Mouse (Mus musculus): ENCODE measurements around the gene Kat6b. TPM values are rescaled to one million over a fixed set of nuclear protein-coding genes. Genes with fewer than 3 reads are reported as not detected.

Kat6b gene
- polyA plus RNA-seq, 1 experiment from 2014 or later, result 25.5 TPM

DNA sequence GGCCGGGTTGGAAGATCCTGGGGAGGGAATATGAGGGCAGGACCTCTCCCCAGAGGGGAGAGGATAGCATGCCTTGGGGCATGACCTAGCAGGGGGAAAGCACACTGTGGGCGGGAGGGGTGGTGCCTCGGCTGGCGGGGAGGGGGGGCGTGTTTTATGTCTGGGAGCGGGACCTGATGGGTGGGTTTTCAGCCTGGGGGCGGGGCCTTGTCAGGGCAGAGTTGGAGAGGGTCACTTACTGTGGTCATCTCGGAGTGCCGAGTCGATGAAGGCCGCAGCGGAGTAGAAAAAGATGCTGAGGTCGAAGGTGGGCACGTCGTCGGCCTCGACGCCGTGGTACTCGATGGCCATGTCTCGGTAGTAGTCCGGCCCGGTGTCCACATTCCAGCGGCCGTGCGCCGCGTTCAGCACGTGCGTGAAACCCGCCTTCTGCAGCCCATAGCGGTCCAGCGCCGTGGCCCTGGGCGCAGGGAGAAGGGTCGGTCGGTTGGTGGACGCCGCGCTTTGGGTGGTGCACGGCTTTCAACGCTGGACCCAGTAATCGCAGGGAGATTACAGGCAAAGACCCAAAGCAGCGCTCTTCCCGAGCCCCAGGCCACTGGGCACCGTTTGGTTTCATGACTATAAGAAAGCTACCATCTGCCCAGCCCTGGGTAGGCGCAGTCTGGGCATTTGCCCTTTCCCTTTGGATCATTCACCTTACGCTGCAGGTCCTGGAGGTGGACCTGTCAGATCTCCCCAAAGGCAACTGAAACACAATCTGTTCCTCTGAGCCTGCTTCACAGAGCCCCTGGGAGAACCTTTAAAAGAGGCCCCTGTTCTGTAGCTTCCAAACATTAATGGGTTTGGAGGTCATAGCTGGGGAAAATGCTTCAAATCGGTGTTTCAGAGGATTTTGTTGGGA lies 205.4 kb downstream of the Kat6b start:
- no peak overlapping the region for H3K27ac ChIP-seq
- 7% methylated on average over 49 of the region's 49 CpGs for WGBS

DNA sequence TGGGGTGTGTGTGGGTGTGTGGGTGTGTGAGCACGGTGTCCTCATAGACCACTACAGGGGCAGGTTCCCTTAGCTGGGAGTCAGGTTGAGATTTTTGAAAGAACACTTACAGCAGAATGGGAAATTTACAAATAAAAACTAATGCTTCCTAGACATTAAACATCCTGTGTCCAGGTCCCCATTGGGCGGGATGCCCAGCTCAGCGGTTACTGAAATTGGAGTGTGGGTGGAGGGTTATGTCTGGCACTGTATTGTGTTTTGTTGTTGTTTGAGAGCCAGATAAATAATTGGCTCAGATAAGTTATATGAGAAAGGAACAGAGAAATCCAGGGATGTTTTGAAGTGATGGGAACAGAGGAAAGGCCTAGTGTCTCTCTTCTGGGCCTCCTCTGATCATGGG lies 209.8 kb downstream of the Kat6b start:
- no peaks in the 10 kb centered on the region for H3K36me3 ChIP-seq
- WGBS, result 92% methylated on average over 3 of the region's 3 CpGs
- H3K27ac ChIP-seq, result no peak overlapping the region
- no peak overlapping the region for H3K9ac ChIP-seq (replicated peaks)
- no peak overlapping the region for H3K4me3 ChIP-seq (replicated peaks)
- no peak for ATAC-seq
- H3K4me2 ChIP-seq (replicated peaks), result no peak overlapping the region
- H3K9me3 ChIP-seq, result peaks cover 2% of the 10 kb centered on the region
- peaks cover 8% of the 10 kb centered on the region for H3K4me1 ChIP-seq (replicated peaks)
- H3K27me3 ChIP-seq, result peaks cover 21% of the 10 kb centered on the region

More for the DNA sequence above, 205.4 kb downstream of the Kat6b start:
- peak overlapping the region; percentile 39; the same call in 1 of the 2 replicates for H3K9ac ChIP-seq (replicated peaks)
- peaks cover 20% of the 10 kb centered on the region for H3K4me1 ChIP-seq (replicated peaks)
- H3K4me2 ChIP-seq (replicated peaks), result peak overlapping the region; percentile 57
- no peaks in the 10 kb centered on the region for H3K36me3 ChIP-seq
- no peaks in the 10 kb centered on the region for H3K9me3 ChIP-seq
- peaks cover 26% of the 10 kb centered on the region for H3K27me3 ChIP-seq
- no peak for ATAC-seq
- H3K4me3 ChIP-seq (replicated peaks), result peak overlapping the region; percentile 31

DNA sequence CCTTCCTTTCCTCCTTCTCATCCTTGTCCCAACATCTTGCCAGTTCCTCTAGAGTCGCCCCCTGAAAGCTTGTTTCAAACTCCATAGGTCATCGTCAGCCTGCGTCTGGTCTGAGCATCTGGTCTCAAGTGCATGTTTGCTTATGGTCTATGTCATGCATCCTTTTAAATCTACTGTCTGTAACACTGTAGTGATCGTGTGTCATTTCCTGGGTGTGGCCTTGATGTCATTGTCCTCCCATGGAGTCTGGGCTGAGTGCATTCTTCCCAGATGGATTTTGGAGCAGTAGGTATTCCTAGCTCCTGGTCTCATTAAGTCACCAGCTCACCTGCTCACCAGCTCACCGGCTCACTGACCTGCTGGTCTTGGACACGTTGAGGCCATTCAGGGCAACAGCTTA lies 213.8 kb downstream of the Kat6b start:
- 87% methylated on average over 6 of the region's 6 CpGs for WGBS
- H3K9ac ChIP-seq (replicated peaks), result no peak overlapping the region
- no peak overlapping the region for H3K4me2 ChIP-seq (replicated peaks)
- ATAC-seq, result no peak
- H3K4me1 ChIP-seq (replicated peaks), result peaks cover 3% of the 10 kb centered on the region; the same call in 1 of the 2 replicates
- H3K36me3 ChIP-seq, result no peaks in the 10 kb centered on the region
- H3K27ac ChIP-seq, result no peak overlapping the region
- H3K4me3 ChIP-seq (replicated peaks), result no peak overlapping the region
- H3K27me3 ChIP-seq, result no peaks in the 10 kb centered on the region
- H3K9me3 ChIP-seq, result peaks cover 2% of the 10 kb centered on the region

DNA sequence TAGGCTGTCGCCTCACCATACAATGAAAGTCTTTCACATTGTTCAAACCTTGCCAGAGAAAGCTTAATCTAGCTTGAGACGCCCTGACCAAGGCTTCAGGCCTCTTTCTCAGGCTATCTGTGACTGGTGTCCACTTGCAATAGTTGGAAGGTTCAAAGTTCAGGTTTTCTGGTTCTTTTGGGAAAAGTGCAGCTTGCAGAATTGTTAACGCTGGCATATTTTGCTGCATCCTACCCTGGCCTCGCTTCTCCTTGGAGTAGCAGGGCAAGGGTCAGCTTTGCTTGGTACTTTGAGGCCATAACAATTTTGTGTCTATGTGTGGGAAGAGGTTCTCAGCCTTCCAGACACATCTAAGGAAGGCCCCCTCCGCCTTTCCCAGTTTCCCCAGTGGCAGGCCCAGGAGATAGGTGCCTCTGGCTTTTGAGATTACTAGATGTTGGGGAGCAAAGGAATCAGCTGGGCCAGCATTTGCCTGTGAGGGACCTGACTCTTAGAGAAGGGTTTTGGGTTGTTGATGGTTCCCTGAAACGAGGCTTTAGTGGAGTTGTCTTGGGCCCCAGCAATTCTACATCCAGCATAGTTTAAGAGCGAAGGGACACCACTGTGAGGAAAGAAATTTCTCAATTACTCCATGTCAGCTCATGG lies 215.1 kb downstream of the Kat6b start:
- WGBS, result 78% methylated on average over 7 of the region's 7 CpGs
- no peaks in the 10 kb centered on the region for H3K27me3 ChIP-seq
- no peak overlapping the region for H3K4me3 ChIP-seq (replicated peaks)
- H3K27ac ChIP-seq, result no peak overlapping the region
- ATAC-seq, result no peak
- no peaks in the 10 kb centered on the region for H3K36me3 ChIP-seq
- peaks cover 3% of the 10 kb centered on the region; the same call in 1 of the 2 replicates for H3K4me1 ChIP-seq (replicated peaks)
- H3K9ac ChIP-seq (replicated peaks), result no peak overlapping the region
- no peak overlapping the region for H3K4me2 ChIP-seq (replicated peaks)
- peaks cover 2% of the 10 kb centered on the region for H3K9me3 ChIP-seq

DNA sequence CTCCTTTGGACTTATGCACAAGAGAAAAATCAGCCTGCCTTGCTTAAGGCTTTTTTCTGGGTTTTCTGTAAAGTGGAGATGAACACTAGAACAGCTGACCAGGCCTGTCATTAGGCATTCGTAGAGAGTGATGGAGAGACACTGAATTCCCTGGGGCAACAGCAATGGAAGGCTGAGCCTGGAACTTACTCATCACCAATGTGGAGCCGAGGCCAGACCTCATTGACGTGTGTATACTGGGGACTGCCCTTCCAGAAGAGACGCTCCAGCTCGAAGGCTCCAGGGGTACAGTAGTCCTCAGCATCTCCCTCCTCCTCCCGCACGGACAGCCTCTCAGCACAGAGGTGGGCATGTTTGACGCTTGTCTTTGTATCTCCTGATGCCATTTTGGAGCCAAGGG lies 221.5 kb downstream of the Kat6b start:
- no peak overlapping the region for H3K4me3 ChIP-seq (replicated peaks)
- H3K4me1 ChIP-seq (replicated peaks), result 0 out of 2 replicates have a peak, but pooled peaks cover 8% of the 10 kb centered on the region
- no peaks in the 10 kb centered on the region for H3K27me3 ChIP-seq
- no peaks in the 10 kb centered on the region for H3K9me3 ChIP-seq
- WGBS, result 81% methylated on average over 8 of the region's 8 CpGs
- no peaks in the 10 kb centered on the region for H3K36me3 ChIP-seq
- H3K4me2 ChIP-seq (replicated peaks), result no peak overlapping the region
- no peak for ATAC-seq
- H3K27ac ChIP-seq, result no peak overlapping the region
- no peak overlapping the region for H3K9ac ChIP-seq (replicated peaks)

DNA sequence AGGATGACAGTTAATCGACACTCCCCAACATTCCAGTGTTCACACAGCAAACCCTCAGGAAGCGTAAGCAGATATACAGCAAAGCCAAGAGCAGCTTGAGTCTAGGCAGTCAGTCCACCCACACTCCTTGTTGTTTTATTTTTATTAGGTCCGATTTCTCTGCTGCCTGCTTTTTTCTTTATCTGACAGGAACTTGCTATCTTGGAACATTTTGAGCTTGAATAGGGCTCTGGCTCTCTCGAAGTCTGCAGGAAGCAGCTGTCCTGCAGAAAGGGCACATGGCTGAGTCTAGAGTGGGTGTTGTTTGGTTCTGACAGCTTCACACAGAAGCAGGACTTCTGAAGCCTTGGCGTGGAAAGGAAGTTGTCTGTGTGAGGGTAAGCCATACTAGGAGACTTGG lies 222.0 kb downstream of the Kat6b start:
- no peaks in the 10 kb centered on the region for H3K9me3 ChIP-seq
- no peak overlapping the region for H3K4me3 ChIP-seq (replicated peaks)
- no peaks in the 10 kb centered on the region for H3K36me3 ChIP-seq
- no peak for ATAC-seq
- no peak overlapping the region for H3K27ac ChIP-seq
- H3K27me3 ChIP-seq, result no peaks in the 10 kb centered on the region
- no peak overlapping the region for H3K9ac ChIP-seq (replicated peaks)
- 85% methylated on average over 5 of the region's 5 CpGs for WGBS
- 0 out of 2 replicates have a peak, but pooled peaks cover 8% of the 10 kb centered on the region for H3K4me1 ChIP-seq (replicated peaks)
- no peak overlapping the region for H3K4me2 ChIP-seq (replicated peaks)

DNA sequence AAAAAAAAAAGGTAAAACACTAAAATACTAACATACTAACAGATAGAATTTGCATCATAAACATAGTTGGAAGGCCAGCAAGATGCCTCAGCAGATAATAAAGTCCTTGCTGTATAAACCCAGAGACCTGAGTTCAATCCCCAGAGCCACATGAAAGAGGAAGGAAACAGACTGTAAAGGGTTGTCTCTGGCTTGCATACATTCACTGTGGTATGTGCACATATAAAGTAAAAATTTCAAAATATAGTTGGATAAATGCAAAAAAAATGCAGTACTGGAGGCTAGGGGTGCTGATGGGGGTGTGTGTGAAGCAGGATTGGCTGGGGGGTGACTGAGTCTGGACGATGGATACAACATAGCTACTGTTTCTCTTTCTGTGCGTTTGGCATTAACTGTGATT lies 224.2 kb downstream of the Kat6b start:
- Histone ChIP-seq H3K4me3 (replicated peaks) (no peak overlapping the region), H3K27me3 (no peaks in the 10 kb centered on the region), H3K4me2 (replicated peaks) (no peak overlapping the region), H3K27ac (no peak overlapping the region), H3K36me3 (no peaks in the 10 kb centered on the region), H3K9me3 (no peaks in the 10 kb centered on the region), H3K9ac (replicated peaks) (no peak overlapping the region), H3K4me1 (replicated peaks) (0 out of 2 replicates have a peak, but pooled peaks cover 8% of the 10 kb centered on the region)
- ATAC-seq, result no peak
- WGBS, result 94% methylated on average over 2 of the region's 2 CpGs

DNA sequence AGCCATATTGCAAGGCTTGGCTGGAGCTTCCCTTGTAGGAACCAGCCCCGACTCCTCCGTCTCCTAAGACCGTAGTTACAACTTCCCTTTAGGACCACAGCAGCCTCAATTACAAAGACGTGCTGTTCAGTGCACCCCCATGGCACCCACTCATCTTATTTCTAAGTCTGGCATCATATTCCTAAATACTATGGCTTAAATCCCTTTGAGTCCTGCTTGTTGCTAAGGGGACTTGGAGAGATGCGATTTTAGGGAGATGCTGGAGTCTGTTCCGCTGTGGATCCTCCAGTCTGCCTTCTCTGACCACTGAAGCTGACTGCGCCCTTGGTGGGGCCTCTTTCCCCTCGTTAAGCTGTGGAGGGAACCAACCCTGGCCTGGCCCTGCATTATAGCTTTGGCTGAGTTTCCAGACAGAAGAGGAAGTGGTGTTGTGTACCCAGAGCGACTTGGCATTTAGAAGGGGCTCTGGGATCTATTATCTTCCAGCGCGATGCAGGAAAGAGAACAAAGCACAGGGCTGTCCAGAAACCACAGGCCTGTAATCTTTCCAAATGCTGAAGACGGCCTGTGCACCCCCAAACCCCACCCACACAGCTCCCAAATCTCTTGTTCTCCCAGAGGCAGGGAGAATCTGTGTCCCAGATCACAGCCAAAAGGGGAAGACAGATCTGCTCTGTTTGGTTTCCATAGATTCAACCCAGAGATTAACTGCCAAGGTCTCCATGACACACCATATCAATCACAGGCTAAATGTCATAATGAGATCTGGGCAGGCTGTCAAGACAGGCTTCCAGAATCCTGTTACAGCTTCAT lies 225.7 kb downstream of the Kat6b start:
- H3K36me3 ChIP-seq, result no peaks in the 10 kb centered on the region
- H3K9me3 ChIP-seq, result no peaks in the 10 kb centered on the region
- no peak overlapping the region for H3K9ac ChIP-seq (replicated peaks)
- ATAC-seq, result peak; percentile 24; the same call in 1 of the 2 replicates
- H3K4me3 ChIP-seq (replicated peaks), result no peak overlapping the region
- H3K4me2 ChIP-seq (replicated peaks), result no peak overlapping the region
- no peaks in the 10 kb centered on the region for H3K27me3 ChIP-seq
- peak overlapping the region; percentile 45 for H3K27ac ChIP-seq
- 0 out of 2 replicates have a peak, but pooled peaks cover 8% of the 10 kb centered on the region for H3K4me1 ChIP-seq (replicated peaks)
- WGBS, result 53% methylated on average over 12 of the region's 12 CpGs

DNA sequence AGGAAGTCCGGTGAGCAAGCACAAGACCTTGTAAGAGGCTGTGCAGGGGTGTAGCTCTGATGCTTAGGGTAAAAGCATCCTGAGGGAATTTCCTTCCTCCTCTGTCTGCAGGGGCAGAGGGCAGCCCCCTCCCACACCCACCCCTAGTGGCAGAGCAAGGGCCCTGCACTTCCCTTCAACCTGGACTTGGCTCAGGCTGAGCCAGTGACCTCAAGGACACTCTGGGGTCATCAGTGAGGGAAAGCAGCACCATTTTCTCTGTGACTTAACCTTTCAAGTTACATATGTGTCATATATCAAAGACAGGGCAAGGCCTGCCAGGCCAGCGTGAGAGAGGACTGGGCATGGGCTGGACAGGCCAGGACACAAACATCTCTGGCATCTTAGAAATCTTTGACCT lies 228.3 kb downstream of the Kat6b start:
- 47% methylated on average over 2 of the region's 2 CpGs for WGBS
- no peak overlapping the region for H3K27ac ChIP-seq
- H3K9ac ChIP-seq (replicated peaks), result no peak overlapping the region
- no peaks in the 10 kb centered on the region for H3K9me3 ChIP-seq
- H3K4me2 ChIP-seq (replicated peaks), result no peak overlapping the region
- no peak for ATAC-seq
- H3K4me1 ChIP-seq (replicated peaks), result 0 out of 2 replicates have a peak, but pooled peaks cover 8% of the 10 kb centered on the region
- no peaks in the 10 kb centered on the region for H3K27me3 ChIP-seq
- no peaks in the 10 kb centered on the region for H3K36me3 ChIP-seq
- no peak overlapping the region for H3K4me3 ChIP-seq (replicated peaks)

DNA sequence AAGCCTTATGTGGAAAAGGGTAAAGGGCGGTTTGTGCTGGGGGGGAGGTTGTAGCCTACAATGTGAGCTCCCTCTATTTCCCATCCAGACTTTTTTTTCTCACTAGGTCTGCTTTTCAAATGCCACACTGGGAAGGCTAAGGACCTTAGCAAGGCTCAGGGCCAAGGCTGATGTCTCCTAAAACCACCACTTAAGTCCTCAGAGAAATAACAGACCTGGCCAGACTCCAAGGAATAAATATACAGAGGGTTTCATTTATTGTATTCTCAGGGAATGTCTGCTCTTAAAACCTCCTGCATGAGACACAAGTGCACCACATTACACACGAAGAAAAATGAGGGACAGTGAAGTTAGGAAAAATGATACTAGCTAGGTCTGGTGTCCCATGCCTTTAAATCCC lies 230.0 kb downstream of the Kat6b start:
- H3K4me1 ChIP-seq (replicated peaks), result 0 out of 2 replicates have a peak, but pooled peaks cover 8% of the 10 kb centered on the region
- H3K9ac ChIP-seq (replicated peaks), result no peak overlapping the region
- no peaks in the 10 kb centered on the region for H3K27me3 ChIP-seq
- no peaks in the 10 kb centered on the region for H3K36me3 ChIP-seq
- no peaks in the 10 kb centered on the region for H3K9me3 ChIP-seq
- no peak overlapping the region for H3K27ac ChIP-seq
- H3K4me3 ChIP-seq (replicated peaks), result no peak overlapping the region
- ATAC-seq, result no peak
- 86% methylated on average over 2 of the region's 2 CpGs for WGBS
- no peak overlapping the region for H3K4me2 ChIP-seq (replicated peaks)

DNA sequence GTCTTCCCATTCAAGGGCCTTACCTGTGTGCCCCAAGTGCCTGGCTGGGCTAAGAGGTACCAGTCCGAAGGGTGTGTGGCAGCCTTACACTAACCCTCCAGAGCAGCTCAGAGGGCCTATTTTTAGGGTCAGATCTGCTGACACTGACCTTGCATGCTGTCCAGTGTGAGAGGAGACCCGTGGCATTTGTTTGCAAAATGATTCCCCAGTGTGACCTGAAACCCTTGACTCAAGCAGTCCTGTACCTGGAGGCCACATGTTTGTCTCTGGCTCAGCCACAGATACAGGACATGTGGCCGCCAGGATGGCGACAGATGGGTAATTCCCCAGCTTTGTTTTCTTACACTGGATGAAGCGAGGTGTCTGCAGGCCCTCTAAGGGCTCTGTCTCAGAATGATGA lies 233.3 kb downstream of the Kat6b start, which contains the start of gene Dupd1:
Gene Dupd1, minus strand, starts transcription at position 91 of the 400 bp plus-strand sequence.
- peaks cover 2% of the 10 kb centered on the region for H3K4me1 ChIP-seq (replicated peaks)
- H3K27ac ChIP-seq, result no peak within 1 kb of the TSS
- no peak within 1 kb of the TSS for H3K4me3 ChIP-seq (replicated peaks)
- H3K27me3 ChIP-seq, result no peaks in the 10 kb centered on the region
- no peaks in the 10 kb centered on the region for H3K36me3 ChIP-seq
- H3K9ac ChIP-seq (replicated peaks), result no peak within 1 kb of the TSS
- WGBS, result 81% methylated on average over 5 of the region's 5 CpGs
- no peak for ATAC-seq
- no peaks in the 10 kb centered on the region for H3K9me3 ChIP-seq
- H3K4me2 ChIP-seq (replicated peaks), result no peak within 1 kb of the TSS

Measured in midbrain, embryonic 13.5 days (tissue).